Mouse (Mus musculus): ENCODE data around the gene Lpcat2.

GRCm38 (mm10) chr8:92893870-92894269 is 38.7 kb downstream of the Lpcat2 start:
- TF ChIP-seq CTCF (IDR thresholded peaks at IDR 0.05; ENCODE audit: low read depth) (no peak), EP300 (optimal IDR thresholded peaks at IDR 0.05) (no peak)
